Mouse (Mus musculus) spleen, adult 2 months (tissue): ENCODE data around the gene Nanos3.
A peak's percentile ranks its signal among the peaks of the same experiment; 100 is the strongest.

Experiments
- CTCF ChIP-seq: fragments of 200-500 bp; IDR thresholded peaks from 2 replicates; pipeline ENCODE4 v1.5.1; 2011; ENCODE audit warnings: mild to moderate bottlenecking, inconsistent platforms; ENCODE audit not compliant: insufficient read depth, insufficient read length, insufficient replicate concordance; ENCODE audit errors: extremely low read depth
- POLR2A ChIP-seq: fragments of 200-500 bp; IDR thresholded peaks from 2 replicates; pipeline ENCODE4 v1.6.1; 2011; ENCODE audit warnings: low read depth, low read length, inconsistent platforms

- no peak for TF ChIP-seq CTCF
- peak; percentile 30; the same call in 1 of the 2 replicates for TF ChIP-seq POLR2A
Measured at GRCm38 (mm10) chr8:84147769-84148530, 37.1 kb downstream of the Nanos3 start, which contains the start of the genes Cc2d1a and 4930432K21Rik.
